Mouse (Mus musculus): ENCODE data around the gene Zan. TPM values are rescaled to one million over a fixed set of nuclear protein-coding genes. Genes with fewer than 3 reads are reported as not detected.
"Not testable (repeated sequence)": the region's sequence is repeated elsewhere in the genome, so short reads cannot be mapped to it uniquely, and the experiment has no call there.

Zan gene
- polyA plus RNA-seq, 1 experiment from 2014 or later: 0.99 TPM

- Histone ChIP-seq H3K9me3 (replicated peaks; ENCODE audit: control insufficient read depth, low read length) (no peaks in the 10 kb centered on the region), H3K36me3 (ENCODE audit: control insufficient read depth, insufficient read depth, low read length) (no peaks in the 10 kb centered on the region), H3K27me3 (ENCODE audit: control insufficient read depth, insufficient read depth, low read length) (no peaks in the 10 kb centered on the region), H3K4me1 (ENCODE audit: control insufficient read depth, insufficient read depth, low read length) (no peaks in the 10 kb centered on the region), H3K9ac (ENCODE audit: low read length) (no peak overlapping the region), H3K4me3 (replicated peaks; ENCODE audit: low read length) (no peak overlapping the region), H3K27ac (ENCODE audit: low read length) (no peak overlapping the region), H3K4me2 (ENCODE audit: low read depth, low read length) (no peak overlapping the region)
- ATAC-seq (ENCODE audit: insufficient read depth, low FRiP score): no peak
These were observed 31.3 kb downstream of the Zan start for GRCm38 (mm10) chr5:137445536-137445935.

- H3K9me3 ChIP-seq (replicated peaks; ENCODE audit: control insufficient read depth, low read length): no peaks in the 10 kb centered on the region
- no peak overlapping the region for H3K4me2 ChIP-seq (ENCODE audit: low read depth, low read length)
- no peak overlapping the region for H3K9ac ChIP-seq (ENCODE audit: low read length)
- no peaks in the 10 kb centered on the region for H3K4me1 ChIP-seq (ENCODE audit: control insufficient read depth, insufficient read depth, low read length)
- no peak overlapping the region for H3K4me3 ChIP-seq (replicated peaks; ENCODE audit: low read length)
- no peak overlapping the region for H3K27ac ChIP-seq (ENCODE audit: low read length)
- no peaks in the 10 kb centered on the region for H3K27me3 ChIP-seq (ENCODE audit: control insufficient read depth, insufficient read depth, low read length)
- 58% methylated on average over 11 of the region's 11 CpGs for WGBS
- no peak for ATAC-seq (ENCODE audit: insufficient read depth, low FRiP score)
- H3K36me3 ChIP-seq (ENCODE audit: control insufficient read depth, insufficient read depth, low read length): no peaks in the 10 kb centered on the region
These were observed 36.5 kb downstream of the Zan start for GRCm38 (mm10) chr5:137440216-137440855.

- no peaks in the 10 kb centered on the region for H3K4me1 ChIP-seq (ENCODE audit: control insufficient read depth, insufficient read depth, low read length)
- no peaks in the 10 kb centered on the region for H3K9me3 ChIP-seq (replicated peaks; ENCODE audit: control insufficient read depth, low read length)
- no peaks in the 10 kb centered on the region for H3K36me3 ChIP-seq (ENCODE audit: control insufficient read depth, insufficient read depth, low read length)
- no peak overlapping the region for H3K27ac ChIP-seq (ENCODE audit: low read length)
- no peak overlapping the region for H3K9ac ChIP-seq (ENCODE audit: low read length)
- WGBS: 62% methylated on average over 6 of the region's 6 CpGs
- no peak overlapping the region for H3K4me2 ChIP-seq (ENCODE audit: low read depth, low read length)
- no peak for ATAC-seq (ENCODE audit: insufficient read depth, low FRiP score)
- no peak overlapping the region for H3K4me3 ChIP-seq (replicated peaks; ENCODE audit: low read length)
- no peaks in the 10 kb centered on the region for H3K27me3 ChIP-seq (ENCODE audit: control insufficient read depth, insufficient read depth, low read length)
These were observed 43.0 kb downstream of the Zan start for GRCm38 (mm10) chr5:137433889-137434288.

- not testable (repeated sequence) for H3K9ac ChIP-seq (ENCODE audit: low read length); ATAC-seq (ENCODE audit: insufficient read depth, low FRiP score); H3K4me3 ChIP-seq (replicated peaks; ENCODE audit: low read length); H3K27ac ChIP-seq (ENCODE audit: low read length); H3K9me3 ChIP-seq (replicated peaks; ENCODE audit: control insufficient read depth, low read length); H3K27me3 ChIP-seq (ENCODE audit: control insufficient read depth, insufficient read depth, low read length); H3K4me1 ChIP-seq (ENCODE audit: control insufficient read depth, insufficient read depth, low read length); H3K36me3 ChIP-seq (ENCODE audit: control insufficient read depth, insufficient read depth, low read length); H3K4me2 ChIP-seq (ENCODE audit: low read depth, low read length)
- WGBS: 82% methylated on average over 4 of the region's 4 CpGs
These were observed 46.5 kb downstream of the Zan start for GRCm38 (mm10) chr5:137430402-137430801.

GRCm38 (mm10) chr5:137425648-137426047 lies 51.2 kb downstream of the Zan start:
- peak; percentile 71; the same call in 1 of the 2 replicates for ATAC-seq (ENCODE audit: insufficient read depth, low FRiP score)
- Histone ChIP-seq H3K27me3 (ENCODE audit: control insufficient read depth, insufficient read depth, low read length) (no peaks in the 10 kb centered on the region), H3K4me2 (ENCODE audit: low read depth, low read length) (peak overlapping the region; percentile 17; the same call in 1 of the 2 replicates), H3K4me1 (ENCODE audit: control insufficient read depth, insufficient read depth, low read length) (no peaks in the 10 kb centered on the region), H3K9ac (ENCODE audit: low read length) (no peak overlapping the region), H3K27ac (ENCODE audit: low read length) (peak overlapping the region; percentile 83), H3K9me3 (replicated peaks; ENCODE audit: control insufficient read depth, low read length) (no peaks in the 10 kb centered on the region), H3K4me3 (replicated peaks; ENCODE audit: low read length) (no peak overlapping the region), H3K36me3 (ENCODE audit: control insufficient read depth, insufficient read depth, low read length) (no peaks in the 10 kb centered on the region)
- 40% methylated on average over 6 of the region's 6 CpGs for WGBS

- Histone ChIP-seq H3K4me1 (ENCODE audit: control insufficient read depth, insufficient read depth, low read length) (no peaks in the 10 kb centered on the region), H3K9ac (ENCODE audit: low read length) (no peak overlapping the region), H3K27ac (ENCODE audit: low read length) (peak overlapping the region; percentile 88), H3K9me3 (replicated peaks; ENCODE audit: control insufficient read depth, low read length) (no peaks in the 10 kb centered on the region), H3K4me3 (replicated peaks; ENCODE audit: low read length) (no peak overlapping the region), H3K36me3 (ENCODE audit: control insufficient read depth, insufficient read depth, low read length) (no peaks in the 10 kb centered on the region), H3K4me2 (ENCODE audit: low read depth, low read length) (peak overlapping the region; percentile 3; the same call in 1 of the 2 replicates), H3K27me3 (ENCODE audit: control insufficient read depth, insufficient read depth, low read length) (no peaks in the 10 kb centered on the region)
- WGBS: 67% methylated on average over 4 of the region's 4 CpGs
- peak; percentile 90 for ATAC-seq (ENCODE audit: insufficient read depth, low FRiP score)
These were observed 57.0 kb downstream of the Zan start for GRCm38 (mm10) chr5:137419841-137420240.

GRCm38 (mm10) chr5:137419105-137419504 lies 57.8 kb downstream of the Zan start:
- Histone ChIP-seq H3K4me2 (ENCODE audit: low read depth, low read length) (peak overlapping the region; percentile 3; the same call in 1 of the 2 replicates), H3K9me3 (replicated peaks; ENCODE audit: control insufficient read depth, low read length) (no peaks in the 10 kb centered on the region), H3K36me3 (ENCODE audit: control insufficient read depth, insufficient read depth, low read length) (no peaks in the 10 kb centered on the region), H3K27me3 (ENCODE audit: control insufficient read depth, insufficient read depth, low read length) (no peaks in the 10 kb centered on the region), H3K4me1 (ENCODE audit: control insufficient read depth, insufficient read depth, low read length) (no peaks in the 10 kb centered on the region), H3K4me3 (replicated peaks; ENCODE audit: low read length) (no peak overlapping the region), H3K27ac (ENCODE audit: low read length) (peak overlapping the region; percentile 88), H3K9ac (ENCODE audit: low read length) (no peak overlapping the region; the same call in 1 of the 2 replicates)
- WGBS: 62% methylated on average over 9 of the region's 9 CpGs
- no peak for ATAC-seq (ENCODE audit: insufficient read depth, low FRiP score)

- WGBS: 24% methylated on average over 5 of the region's 5 CpGs
- no peak for ATAC-seq (ENCODE audit: insufficient read depth, low FRiP score)
These were observed 62.6 kb downstream of the Zan start for GRCm38 (mm10) chr5:137414253-137414652.

GRCm38 (mm10) chr5:137411235-137411634 lies 65.6 kb downstream of the Zan start:
- WGBS: 60% methylated on average over 8 of the region's 8 CpGs
- Histone ChIP-seq H3K9me3 (replicated peaks; ENCODE audit: control insufficient read depth, low read length) (no peaks in the 10 kb centered on the region), H3K27ac (ENCODE audit: low read length) (no peak overlapping the region), H3K27me3 (ENCODE audit: control insufficient read depth, insufficient read depth, low read length) (no peaks in the 10 kb centered on the region), H3K9ac (ENCODE audit: low read length) (no peak overlapping the region), H3K4me2 (ENCODE audit: low read depth, low read length) (no peak overlapping the region), H3K4me1 (ENCODE audit: control insufficient read depth, insufficient read depth, low read length) (peaks cover 3% of the 10 kb centered on the region; the same call in 1 of the 2 replicates), H3K4me3 (replicated peaks; ENCODE audit: low read length) (no peak overlapping the region), H3K36me3 (ENCODE audit: control insufficient read depth, insufficient read depth, low read length) (no peaks in the 10 kb centered on the region)
- no peak for ATAC-seq (ENCODE audit: insufficient read depth, low FRiP score)

More at GRCm38 (mm10) chr5:137414253-137414652, 62.6 kb downstream of the Zan start:
- Histone ChIP-seq H3K4me3 (replicated peaks; ENCODE audit: low read length) (no peak overlapping the region), H3K9ac (ENCODE audit: low read length) (no peak overlapping the region), H3K4me1 (ENCODE audit: control insufficient read depth, insufficient read depth, low read length) (no peaks in the 10 kb centered on the region), H3K4me2 (ENCODE audit: low read depth, low read length) (no peak overlapping the region), H3K36me3 (ENCODE audit: control insufficient read depth, insufficient read depth, low read length) (no peaks in the 10 kb centered on the region), H3K27ac (ENCODE audit: low read length) (no peak overlapping the region), H3K9me3 (replicated peaks; ENCODE audit: control insufficient read depth, low read length) (no peaks in the 10 kb centered on the region), H3K27me3 (ENCODE audit: control insufficient read depth, insufficient read depth, low read length) (no peaks in the 10 kb centered on the region)

All from stomach, embryonic 16.5 days (tissue).